Mouse (Mus musculus) limb, embryonic 12.5 days (tissue): ENCODE results near the gene Gm17018. TPM values are rescaled to one million over a fixed set of nuclear protein-coding genes. Genes with fewer than 3 reads are reported as not detected.

Source experiments
- ATAC-seq: fragments of 200-750 bp; cut with Nextera tagmentation; 2 replicates; pipeline ENCODE4 v1.8.0; 2017; ENCODE audit warnings: low read depth, moderate TSS enrichment; ENCODE audit not compliant: insufficient number of reproducible peaks, insufficient read depth, low FRiP score, low TSS enrichment
- H3K27ac ChIP-seq: fragments of 300-500 bp; sonication (generic); 2 replicates; pipeline ENCODE4 v1.5.1; 2016; ENCODE audit warnings: mild to moderate bottlenecking, moderate library complexity
- H3K27me3 ChIP-seq: fragments of 300-500 bp; sonication (generic); 2 replicates; pipeline ENCODE4 v1.6.1; 2016; ENCODE audit warnings: mild to moderate bottlenecking, moderate library complexity
- H3K36me3 ChIP-seq: fragments of 300-500 bp; sonication (generic); 2 replicates; pipeline ENCODE4 v1.6.1; 2016; ENCODE audit warnings: mild to moderate bottlenecking, moderate library complexity
- H3K4me1 ChIP-seq: fragments of 300-500 bp; sonication (generic); replicated peaks from 2 replicates; pipeline ENCODE4 v1.6.1; 2016
- H3K4me2 ChIP-seq: fragments of 300-500 bp; sonication (generic); 2 replicates; pipeline ENCODE4 v1.6.1; 2016; ENCODE audit warnings: mild to moderate bottlenecking, moderate library complexity
- H3K4me3 ChIP-seq: fragments of 300-500 bp; sonication (generic); replicated peaks from 2 replicates; pipeline ENCODE4 v1.5.1; 2016; ENCODE audit warnings: mild to moderate bottlenecking
- H3K9ac ChIP-seq: fragments of 300-500 bp; sonication (generic); replicated peaks from 2 replicates; pipeline ENCODE4 v1.6.1; 2016; ENCODE audit warnings: mild to moderate bottlenecking, moderate library complexity
- H3K9me3 ChIP-seq: fragments of 300-500 bp; sonication (generic); 2 replicates; pipeline ENCODE4 v1.6.1; 2016; ENCODE audit warnings: mild to moderate bottlenecking, moderate library complexity
- WGBS: fragments of 180-500 bp; shearing (Covaris S2); methylation state at CpG from one replicate; pipeline ENCODE4 v1.1.7; 2016; 5-methylcytosine and 5-hydroxymethylcytosine counted together
- polyA plus RNA-seq: library from polyadenylated mRNA; unstranded; fragments of >200 nt; fragmentation: Nextera tagmentation; extraction: Ambion mirVana; gene quantifications from 2 replicates; pipeline ENCODE4 v1.2.1, GENCODE M21; 2016

Gene Gm17018
- polyA plus RNA-seq, 1 experiment from 2014 or later = 50.5 TPM

DNA sequence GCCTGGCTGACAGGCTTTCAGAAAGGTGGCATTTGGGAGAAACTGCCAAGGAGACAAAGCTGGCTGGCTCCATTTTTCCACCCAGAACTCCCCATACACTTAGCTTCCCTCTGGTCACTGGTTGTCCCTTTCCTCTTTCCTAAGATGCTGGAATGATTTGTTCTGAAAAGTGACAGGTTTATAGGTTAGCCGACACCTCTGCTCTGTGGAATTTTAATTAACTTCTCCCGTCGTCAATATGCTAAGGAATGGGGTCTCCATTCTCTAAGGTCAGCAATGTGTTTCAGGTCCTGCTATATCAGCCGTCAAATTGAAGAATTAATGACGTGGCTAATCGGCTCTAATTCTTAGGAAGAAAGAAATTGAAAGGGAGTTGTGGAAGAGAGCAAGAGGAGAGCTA is 68.2 kb downstream of the Gm17018 start:
- Histone ChIP-seq H3K4me3 (no peak overlapping the region), H3K9me3 (no peaks in the 10 kb centered on the region), H3K4me1 (peaks cover 21% of the 10 kb centered on the region), H3K4me2 (no peak overlapping the region), H3K27me3 (no peaks in the 10 kb centered on the region), H3K9ac (no peak overlapping the region), H3K36me3 (peaks cover 43% of the 10 kb centered on the region), H3K27ac (no peak overlapping the region)
- 10% methylated on average over 6 of the region's 6 CpGs for WGBS
- ATAC-seq = no peak

DNA sequence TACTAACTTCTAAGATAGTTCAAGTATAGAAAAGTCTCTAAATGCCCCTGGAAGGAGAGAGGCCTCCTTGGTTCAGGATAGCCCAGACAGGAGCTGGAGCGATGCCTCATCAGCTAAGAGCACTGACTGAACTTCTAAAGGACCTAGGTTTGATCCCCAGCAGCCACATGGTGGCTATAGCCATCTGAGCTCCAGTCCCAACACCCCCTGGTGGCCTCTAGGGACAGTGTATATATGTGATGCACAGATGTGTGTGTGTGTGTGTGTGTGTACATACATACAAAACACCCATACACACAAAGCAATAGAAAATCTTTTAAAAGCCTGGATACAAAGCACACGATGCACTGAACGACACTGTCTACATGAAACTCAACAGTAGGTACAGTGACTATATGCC is 68.8 kb downstream of the Gm17018 start:
- Histone ChIP-seq H3K36me3 (peaks cover 43% of the 10 kb centered on the region), H3K4me3 (no peak overlapping the region), H3K27me3 (no peaks in the 10 kb centered on the region), H3K9ac (no peak overlapping the region), H3K27ac (no peak overlapping the region), H3K4me1 (peaks cover 21% of the 10 kb centered on the region), H3K4me2 (no peak overlapping the region), H3K9me3 (no peaks in the 10 kb centered on the region)
- no peak for ATAC-seq
- 96% methylated on average over 3 of the region's 3 CpGs for WGBS

Other genes with a start within 250 kb of the Gm17018 start
- 55.7 and 56.9 TPM in 2 replicates for gene Btrc, start 196.9 kb upstream of the Gm17018 start, polyA plus RNA-seq
- 17.7 and 20.1 TPM in 2 replicates for gene Poll, start 84 bp upstream of the Gm17018 start, polyA plus RNA-seq
- 6.8 and 7.2 TPM in 2 replicates for gene Fbxw4, start 99.7 kb downstream of the Gm17018 start, polyA plus RNA-seq
- 16.1 and 18.3 TPM in 2 replicates for gene Fgf8, start 182.3 kb downstream of the Gm17018 start, polyA plus RNA-seq
- 12.2 and 12.8 TPM in 2 replicates for gene Npm3, start 189.0 kb downstream of the Gm17018 start, polyA plus RNA-seq
- gene Mgea5, start 223.2 kb downstream of the Gm17018 start, polyA plus RNA-seq = 84.2 and 87.9 TPM in 2 replicates